ENCODE assay signal across 33 mouse cellular contexts in genomic region chr8:4753048-4753447, GRCm38 (mm10).
"Had no signal": no experiment of that assay in that cellular context is flagged by ENCODE, and none has a peak within 500 bp of the region (broad histone marks: within the 10 kb centered on the region; RNA-seq: fewer than 3 reads in every experiment).

No protein-coding gene starts in this region.

- H3K4me3 ChIP-seq: heart, embryonic 12.5 days; heart, embryonic 13.5 days; heart, embryonic 15.5 days; hindbrain, embryonic 10.5 days; hindbrain, embryonic 12.5 days; hindbrain, embryonic 13.5 days; hindbrain, embryonic 15.5 days; intestine, embryonic 15.5 days; kidney, embryonic 15.5 days; layer of hippocampus, adult 2 months had no signal

- ATAC-seq: hindbrain, embryonic 16.5 days; hindbrain, postnatal 0 days; inflammation-experienced regulatory T-cells, adult 6 months; intestine, embryonic 15.5 days; intestine, embryonic 16.5 days; intestine, postnatal 0 days had no signal

- H3K4me1 ChIP-seq: heart, embryonic 12.5 days; heart, embryonic 13.5 days; heart, embryonic 15.5 days; hindbrain, embryonic 10.5 days; hindbrain, embryonic 12.5 days; hindbrain, embryonic 13.5 days; hindbrain, embryonic 15.5 days; intestine, embryonic 15.5 days; kidney, embryonic 15.5 days had no signal

- H3K36me3 ChIP-seq: hindbrain, embryonic 13.5 days; hindbrain, embryonic 15.5 days; intestine, embryonic 15.5 days had no signal

- H3K9ac ChIP-seq: heart, embryonic 12.5 days; heart, embryonic 13.5 days; heart, embryonic 15.5 days; hindbrain, embryonic 12.5 days; hindbrain, embryonic 13.5 days; hindbrain, embryonic 14.5 days; hindbrain, embryonic 15.5 days; intestine, embryonic 15.5 days; kidney, embryonic 15.5 days had no signal

- H3K27me3 ChIP-seq: heart, embryonic 12.5 days; heart, embryonic 13.5 days; heart, embryonic 15.5 days; hindbrain, embryonic 12.5 days; hindbrain, embryonic 13.5 days; hindbrain, embryonic 15.5 days; intestine, embryonic 15.5 days; kidney, embryonic 15.5 days had no signal

- DNase-seq: heart, postnatal 10 days; heart, postnatal 14 days; heart, postnatal 36 days; heart, postnatal 4 days; kidney, adult 11 months; kidney, adult 18-20 months; kidney, adult 2 months; kidney, adult 8-10 months; kidney, adult 9 months; kidney, postnatal 10 days; kidney, postnatal 14 days; kidney, postnatal 25 days; kidney, postnatal 36 days; kidney, postnatal 4 days; layer of hippocampus, adult 9-11 months; layer of hippocampus, postnatal 36 days had no signal

- H3K27ac ChIP-seq: heart, embryonic 13.5 days; heart, embryonic 15.5 days; hindbrain, embryonic 10.5 days; hindbrain, embryonic 12.5 days; hindbrain, embryonic 13.5 days; hindbrain, embryonic 14.5 days; hindbrain, embryonic 15.5 days; hindbrain, postnatal 0 days; intestine, embryonic 15.5 days; kidney, embryonic 15.5 days; kidney, postnatal 0 days; layer of hippocampus, adult 2 months had no signal

- H3K9me3 ChIP-seq: heart, embryonic 12.5 days; heart, embryonic 13.5 days; heart, embryonic 15.5 days; hindbrain, embryonic 10.5 days; hindbrain, embryonic 12.5 days; hindbrain, embryonic 13.5 days; hindbrain, embryonic 15.5 days; intestine, embryonic 15.5 days; kidney, embryonic 15.5 days had no signal
